ENCODE assay signal across 9 mouse cellular contexts in genomic region chr8:120504251-120505081, GRCm38 (mm10).
A peak's percentile ranks its signal among the peaks of the same experiment; 100 is the strongest.
DNase-seq lines count a peak whose midpoint lies in the region; ATAC-seq and TF ChIP-seq lines count a peak whose summit lies in the region.
"Had no signal": no experiment of that assay in that cellular context is flagged by ENCODE, and none has a peak within 500 bp of the region (broad histone marks: within the 10 kb centered on the region; RNA-seq: fewer than 3 reads in every experiment).

No protein-coding gene starts in this region.

- peak overlapping the region; percentile 25; the same call in 1 of the 2 replicates for H3K27ac ChIP-seq in left cerebral cortex, adult 2 months
- peak overlapping the region; percentile 68; the same call in 1 of the 2 replicates for H3K27ac ChIP-seq in intestine, embryonic 15.5 days
- H3K27ac ChIP-seq in liver, embryonic 16.5 days (ENCODE audit: low read length), result peak overlapping the region; percentile 21; the same call in 1 of the 2 replicates

- no peaks in the 10 kb centered on the region for H3K36me3 ChIP-seq in intestine, embryonic 15.5 days
- no peaks in the 10 kb centered on the region for H3K36me3 ChIP-seq in liver, embryonic 16.5 days (ENCODE audit: control insufficient read depth, insufficient read depth)
- H3K36me3 ChIP-seq in splenic B cell, adult 2 months (ENCODE audit: control insufficient read depth, insufficient read depth, low read length, poor library complexity, severe bottlenecking), result no peaks in the 10 kb centered on the region

- H3K4me1 ChIP-seq in intestine, embryonic 15.5 days (replicated peaks), result peaks cover 85% of the 10 kb centered on the region
- H3K4me1 ChIP-seq in liver, embryonic 16.5 days (ENCODE audit: control insufficient read depth, low read depth, low read length), result peaks cover 81% of the 10 kb centered on the region

- DNase-seq in left cerebral cortex, adult 2 months (ENCODE audit: extremely low spot score in 1 of 2, low spot score in 2 of 2), result no peak
- DNase-seq in left cerebral cortex, adult 18-20 months (ENCODE audit: low spot score in 2 of 2), result no peak
- DNase-seq in cerebellum, postnatal 14 days, result peak; percentile 73 to 86
- peak; percentile 58 to 62 for DNase-seq in gastrocnemius, postnatal 36 days
- DNase-seq in splenic B cell, adult 2 months (ENCODE audit: low read depth, low spot score), result peak; percentile 24
- DNase-seq in right cerebral cortex, postnatal 25 days, result no peak

- peak overlapping the region; percentile 36; the same call in 1 of the 2 replicates for H3K9ac ChIP-seq in intestine, embryonic 15.5 days
- H3K9ac ChIP-seq in liver, embryonic 16.5 days (ENCODE audit: low read depth, low read length), result peak overlapping the region; percentile 31

- no peak for ATAC-seq in intestine, embryonic 15.5 days
- ATAC-seq in liver, embryonic 16.5 days (ENCODE audit: low read depth), result no peak

- H3K4me3 ChIP-seq in left cerebral cortex, adult 2 months, result no peak overlapping the region
- H3K4me3 ChIP-seq in intestine, embryonic 15.5 days (replicated peaks), result peak overlapping the region; percentile 20; the same call in 1 of the 2 replicates
- no peak overlapping the region; the same call in 1 of the 2 replicates for H3K4me3 ChIP-seq in liver, embryonic 16.5 days (ENCODE audit: low read depth, low read length)

- intact Hi-C loops in left cerebral cortex, adult 2 months (cut with DNase I), result no loop called here
- intact Hi-C loops in gastrocnemius, postnatal 36 days (cut with DNase I), result no loop called here

- TF ChIP-seq CTCF in left cerebral cortex, adult 2 months (IDR thresholded peaks at IDR 0.05), result no peak

- 17% methylated on average over 19 of the region's 20 CpGs for WGBS in intestine, embryonic 15.5 days
- WGBS in liver, embryonic 16.5 days (ENCODE audit: insufficient replicate concordance), result 20% methylated on average over 20 of the region's 20 CpGs

- no peaks in the 10 kb centered on the region for H3K9me3 ChIP-seq in intestine, embryonic 15.5 days
- H3K9me3 ChIP-seq in liver, embryonic 16.5 days (replicated peaks; ENCODE audit: control insufficient read depth, low read length), result no peaks in the 10 kb centered on the region

- H3K27me3 ChIP-seq in intestine, embryonic 15.5 days (replicated peaks), result no peaks in the 10 kb centered on the region
- H3K27me3 ChIP-seq in liver, embryonic 16.5 days (ENCODE audit: control insufficient read depth, insufficient read depth, low read depth, low read length), result no peaks in the 10 kb centered on the region
- H3K27me3 ChIP-seq in splenic B cell, adult 2 months (ENCODE audit: control insufficient read depth, insufficient read depth, low read length, poor library complexity, severe bottlenecking), result no peaks in the 10 kb centered on the region
- H3K27me3 ChIP-seq: CH12.LX had no signal

- H3K4me2 ChIP-seq in intestine, embryonic 15.5 days (replicated peaks), result peak overlapping the region; percentile 54
- peak overlapping the region; percentile 28; the same call in 1 of the 2 replicates for H3K4me2 ChIP-seq in liver, embryonic 16.5 days (ENCODE audit: low read depth, low read length)

Comparison
In these comparisons a context has a peak if more than half of its experiments do, and no peak if none do; other contexts are left out.
1. DNase-seq: peak in cerebellum, postnatal 14 days (2 of 2), gastrocnemius, postnatal 36 days (2 of 2) and splenic B cell, adult 2 months (single experiment); none in left cerebral cortex, adult 2 months (0 of 2), left cerebral cortex, adult 18-20 months (0 of 2) and right cerebral cortex, postnatal 25 days (single experiment).
2. Peak in every context shown above with its lines, with median percentiles within 50 percentile points of each other: H3K27ac ChIP-seq.